Mouse (Mus musculus) midbrain, embryonic 12.5 days (tissue): ENCODE data around the gene Lcn2. TPM values are rescaled to one million over a fixed set of nuclear protein-coding genes. Genes with fewer than 3 reads are reported as not detected.
"Not testable (repeated sequence)": the region's sequence is repeated elsewhere in the genome, so short reads cannot be mapped to it uniquely, and the experiment has no call there.

Experiments used
- ATAC-seq: fragments of 200-750 bp; cut with Nextera tagmentation; 2 replicates; pipeline ENCODE4 v1.8.0; 2017; ENCODE audit warnings: low read depth, moderate TSS enrichment, moderate library complexity; ENCODE audit not compliant: low FRiP score
- H3K27ac ChIP-seq: fragments of 300-500 bp; sonication (generic); replicated peaks from 2 replicates; pipeline ENCODE4 v1.5.1; 2016; ENCODE audit warnings: mild to moderate bottlenecking
- H3K27me3 ChIP-seq: fragments of 300-500 bp; sonication (generic); 2 replicates; pipeline ENCODE4 v1.6.1; 2016; ENCODE audit warnings: mild to moderate bottlenecking
- H3K36me3 ChIP-seq: fragments of 300-500 bp; sonication (generic); 2 replicates; pipeline ENCODE4 v1.6.1; 2016
- H3K4me1 ChIP-seq: fragments of 300-500 bp; sonication (generic); 2 replicates; pipeline ENCODE4 v1.6.1; 2016
- H3K4me2 ChIP-seq: fragments of 300-500 bp; sonication (generic); replicated peaks from 2 replicates; pipeline ENCODE4 v1.6.1; 2016; ENCODE audit warnings: mild to moderate bottlenecking, moderate library complexity
- H3K4me3 ChIP-seq: fragments of 300-500 bp; sonication (generic); 2 replicates; pipeline ENCODE4 v1.5.1; 2016; ENCODE audit warnings: mild to moderate bottlenecking
- H3K9ac ChIP-seq: fragments of 300-500 bp; sonication (generic); replicated peaks from 2 replicates; pipeline ENCODE4 v1.6.1; 2016; ENCODE audit warnings: mild to moderate bottlenecking, moderate library complexity
- H3K9me3 ChIP-seq: fragments of 300-500 bp; sonication (generic); 2 replicates; pipeline ENCODE4 v1.6.1; 2016; ENCODE audit warnings: mild to moderate bottlenecking
- WGBS: fragments of 180-500 bp; shearing (Covaris S2); methylation state at CpG from one replicate; pipeline ENCODE4 v1.1.7; 2016; 5-methylcytosine and 5-hydroxymethylcytosine counted together
- polyA plus RNA-seq: library from polyadenylated mRNA; unstranded; fragments of >200 nt; fragmentation: Nextera tagmentation; extraction: Ambion mirVana; gene quantifications from 2 replicates; pipeline ENCODE4 v1.2.1, GENCODE M21; 2016

Lcn2 gene
- polyA plus RNA-seq, 1 experiment from 2014 or later = 0.60 TPM

DNA sequence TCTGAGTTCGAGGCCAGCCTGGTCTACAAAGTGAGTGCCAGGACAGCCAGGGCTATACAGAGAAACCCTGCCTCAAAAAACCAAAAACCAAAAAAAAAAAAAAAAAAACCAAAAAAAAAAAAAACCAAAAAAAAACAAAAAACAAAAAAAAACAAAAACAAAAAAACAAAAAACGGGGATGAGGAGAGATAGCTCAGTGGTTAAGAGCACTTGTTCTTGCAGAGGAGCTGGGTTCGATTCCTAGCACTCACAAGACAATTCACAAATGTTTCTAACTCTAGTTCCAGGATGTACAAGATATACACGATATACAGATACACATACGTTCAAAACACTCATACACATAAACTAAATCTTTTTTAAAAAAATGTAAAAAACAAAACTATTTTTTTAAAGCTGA lies 25.8 kb downstream of the Lcn2 start:
- Histone ChIP-seq H3K36me3 (peaks cover 23% of the 10 kb centered on the region), H3K4me1 (peaks cover 23% of the 10 kb centered on the region), H3K4me2 (peak overlapping the region; percentile 88), H3K27me3 (peaks cover 15% of the 10 kb centered on the region), H3K4me3 (peak overlapping the region; percentile 86)
- not testable (repeated sequence) for H3K27ac ChIP-seq, H3K9ac ChIP-seq, H3K9me3 ChIP-seq, ATAC-seq
- 48% methylated on average over 5 of the region's 5 CpGs for WGBS

DNA sequence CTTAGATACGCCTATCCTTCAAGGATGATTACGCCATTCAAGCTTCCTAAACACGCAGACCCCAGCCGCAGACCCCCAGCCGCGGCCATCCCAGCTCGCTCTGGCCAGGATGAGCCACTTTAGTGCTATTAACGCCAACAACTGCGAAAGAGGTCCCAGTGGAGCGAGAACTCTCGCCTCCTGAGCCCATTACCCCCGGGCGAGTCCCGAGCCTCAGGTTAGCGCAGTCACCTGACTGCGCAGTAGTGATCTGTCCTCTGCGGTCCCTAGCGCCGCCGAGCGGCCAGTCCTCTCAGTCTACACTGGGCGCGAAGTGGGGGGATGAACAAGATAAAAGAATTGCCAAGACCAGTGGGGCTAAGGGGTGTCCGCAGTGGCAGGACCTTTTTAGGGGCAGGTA lies 26.6 kb downstream of the Lcn2 start:
- ATAC-seq = no peak
- Histone ChIP-seq H3K4me2 (peak overlapping the region; percentile 61), H3K9ac (peak overlapping the region; percentile 34; the same call in 1 of the 2 replicates), H3K36me3 (peaks cover 14% of the 10 kb centered on the region), H3K4me3 (peak overlapping the region; percentile 30), H3K9me3 (no peaks in the 10 kb centered on the region), H3K27ac (no peak overlapping the region), H3K4me1 (peaks cover 23% of the 10 kb centered on the region), H3K27me3 (peaks cover 18% of the 10 kb centered on the region)
- 2% methylated on average over 24 of the region's 24 CpGs for WGBS

DNA sequence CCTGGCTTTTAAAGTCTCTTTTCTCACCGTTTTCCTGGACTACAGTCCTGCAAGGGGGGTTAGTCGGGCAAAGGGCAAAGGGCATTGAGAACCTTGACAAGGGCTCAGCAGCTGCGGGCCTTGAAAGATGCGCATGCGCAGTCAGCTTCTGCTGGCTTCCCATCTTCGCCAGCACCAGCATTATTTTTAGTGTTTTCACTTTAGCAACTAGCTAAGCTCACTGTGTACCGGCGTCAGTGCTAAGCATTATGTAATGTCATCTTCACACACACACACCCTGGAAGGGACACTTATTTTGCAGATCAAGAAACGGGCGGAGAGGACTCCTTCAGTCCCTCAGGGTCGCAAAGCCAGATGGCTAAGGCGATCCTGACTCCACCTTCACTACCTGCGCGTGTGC lies 27.3 kb downstream of the Lcn2 start:
- no peak overlapping the region for H3K27ac ChIP-seq
- peaks cover 23% of the 10 kb centered on the region for H3K4me1 ChIP-seq
- H3K4me3 ChIP-seq = peak overlapping the region; percentile 30
- peaks cover 7% of the 10 kb centered on the region for H3K36me3 ChIP-seq
- peak overlapping the region; percentile 34; the same call in 1 of the 2 replicates for H3K9ac ChIP-seq
- H3K27me3 ChIP-seq = peaks cover 18% of the 10 kb centered on the region
- no peaks in the 10 kb centered on the region for H3K9me3 ChIP-seq
- H3K4me2 ChIP-seq = peak overlapping the region; percentile 61
- 5% methylated on average over 14 of the region's 14 CpGs for WGBS
- ATAC-seq = 0 out of 2 replicates have a peak, but pooled peaks have one; percentile 6

GRCm38 (mm10) chr2:32358381-32358780 lies 29.7 kb downstream of the Lcn2 start:
- peaks cover 11% of the 10 kb centered on the region for H3K4me1 ChIP-seq
- no peaks in the 10 kb centered on the region for H3K9me3 ChIP-seq
- no peak overlapping the region for H3K4me3 ChIP-seq
- no peak overlapping the region for H3K4me2 ChIP-seq
- peaks cover 18% of the 10 kb centered on the region for H3K27me3 ChIP-seq
- no peak overlapping the region for H3K9ac ChIP-seq
- 68% methylated on average over 10 of the region's 10 CpGs for WGBS
- H3K36me3 ChIP-seq = no peaks in the 10 kb centered on the region
- no peak for ATAC-seq
- no peak overlapping the region for H3K27ac ChIP-seq

DNA sequence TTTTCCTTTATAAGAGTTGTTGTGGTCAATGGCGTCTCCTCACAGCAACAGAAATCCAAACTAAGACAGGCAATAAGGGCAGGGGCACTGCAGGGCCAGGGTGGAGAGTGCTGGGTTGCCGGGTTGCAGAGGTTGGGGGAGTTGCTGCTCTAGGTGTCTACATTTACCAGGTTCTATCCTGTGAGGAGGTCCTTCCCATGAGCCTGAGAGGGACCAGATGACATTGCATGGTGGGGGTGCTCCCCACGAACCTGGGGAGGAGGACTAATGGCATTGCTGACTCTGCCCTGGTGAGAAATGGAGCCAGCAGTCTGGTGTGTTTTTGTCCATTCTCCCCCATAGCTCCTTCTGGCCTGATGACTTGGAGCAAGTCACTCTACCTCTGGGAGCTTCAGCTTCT lies 30.3 kb downstream of the Lcn2 start:
- 77% methylated on average over 3 of the region's 3 CpGs for WGBS
- ATAC-seq = no peak
- H3K4me2 ChIP-seq = no peak overlapping the region
- no peak overlapping the region for H3K4me3 ChIP-seq
- H3K4me1 ChIP-seq = peaks cover 11% of the 10 kb centered on the region
- H3K9ac ChIP-seq = no peak overlapping the region
- H3K27me3 ChIP-seq = peaks cover 18% of the 10 kb centered on the region
- H3K9me3 ChIP-seq = no peaks in the 10 kb centered on the region
- H3K27ac ChIP-seq = no peak overlapping the region
- no peaks in the 10 kb centered on the region for H3K36me3 ChIP-seq

DNA sequence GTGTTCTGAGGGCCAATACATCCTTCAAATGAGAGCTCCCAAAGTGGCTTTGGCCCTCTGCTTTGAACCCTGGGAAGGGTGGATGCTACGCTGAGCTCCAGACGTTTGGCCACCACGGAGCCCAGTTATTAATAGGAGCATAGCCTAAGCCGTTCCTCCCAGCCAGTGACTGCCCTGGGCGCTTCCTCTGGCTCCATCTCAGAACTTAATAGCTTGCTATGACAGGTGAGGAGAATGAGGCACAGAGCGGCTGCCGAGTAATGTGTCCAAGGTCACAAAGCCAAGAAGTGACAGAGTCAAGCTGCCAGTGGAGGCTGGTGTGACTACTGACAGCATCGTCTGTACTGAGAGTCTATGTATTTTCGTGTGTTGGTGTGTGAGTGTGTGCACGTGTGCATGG lies 31.8 kb downstream of the Lcn2 start:
- Histone ChIP-seq H3K27me3 (peaks cover 21% of the 10 kb centered on the region), H3K9me3 (no peaks in the 10 kb centered on the region), H3K9ac (no peak overlapping the region), H3K4me3 (no peak overlapping the region), H3K4me1 (peaks cover 21% of the 10 kb centered on the region), H3K36me3 (no peaks in the 10 kb centered on the region), H3K4me2 (no peak overlapping the region), H3K27ac (no peak overlapping the region)
- ATAC-seq = no peak
- 87% methylated on average over 10 of the region's 10 CpGs for WGBS

- no peak for ATAC-seq
- Histone ChIP-seq H3K4me3 (no peak overlapping the region), H3K27me3 (peaks cover 33% of the 10 kb centered on the region), H3K27ac (no peak overlapping the region), H3K4me2 (no peak overlapping the region), H3K9me3 (no peaks in the 10 kb centered on the region), H3K36me3 (no peaks in the 10 kb centered on the region), H3K9ac (no peak overlapping the region), H3K4me1 (peaks cover 26% of the 10 kb centered on the region)
- WGBS = 92% methylated on average over 3 of the region's 3 CpGs
Observed at GRCm38 (mm10) chr2:32354336-32354895, 33.6 kb downstream of the Lcn2 start.

DNA sequence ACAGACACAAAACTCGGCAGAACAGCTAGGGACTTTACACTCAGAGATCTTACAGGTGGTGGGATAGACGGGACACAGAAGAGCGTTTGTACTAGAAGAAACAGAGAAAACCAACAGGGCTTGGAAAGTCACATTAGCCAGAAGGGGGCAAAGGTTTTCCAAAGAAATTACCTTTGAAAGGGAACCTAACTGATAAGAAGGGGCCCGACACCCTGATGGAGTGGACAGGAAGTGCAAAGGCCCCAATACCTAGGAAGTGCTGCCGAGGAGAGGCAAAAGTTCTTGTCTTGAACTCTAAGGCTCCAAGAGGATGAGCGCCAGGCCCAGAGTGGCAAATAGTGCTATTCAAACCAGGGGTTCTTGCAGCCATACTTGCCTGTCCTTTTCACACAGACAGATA lies 34.2 kb downstream of the Lcn2 start:
- no peaks in the 10 kb centered on the region for H3K36me3 ChIP-seq
- H3K4me3 ChIP-seq = no peak overlapping the region
- no peak overlapping the region for H3K27ac ChIP-seq
- no peaks in the 10 kb centered on the region for H3K9me3 ChIP-seq
- 76% methylated on average over 6 of the region's 6 CpGs for WGBS
- no peak overlapping the region for H3K9ac ChIP-seq
- H3K4me1 ChIP-seq = peaks cover 26% of the 10 kb centered on the region
- no peak for ATAC-seq
- H3K4me2 ChIP-seq = peak overlapping the region; percentile 78; the same call in 1 of the 2 replicates
- peaks cover 33% of the 10 kb centered on the region for H3K27me3 ChIP-seq

GRCm38 (mm10) chr2:32353007-32353542 lies 35.0 kb downstream of the Lcn2 start, which contains the start of gene Dnm1:
Dnm1 (minus strand) TSS chr2:32353338.
- Histone ChIP-seq H3K27ac (peak within 1 kb of the TSS; percentile 86), H3K9ac (peak within 1 kb of the TSS; percentile 76), H3K4me2 (peak within 1 kb of the TSS; percentile 78), H3K36me3 (no peaks in the 10 kb centered on the region), H3K9me3 (no peaks in the 10 kb centered on the region), H3K4me3 (peak within 1 kb of the TSS; percentile 54), H3K27me3 (peaks cover 38% of the 10 kb centered on the region), H3K4me1 (peaks cover 26% of the 10 kb centered on the region)
- under 1% methylated on average over 57 of the region's 63 CpGs for WGBS
- ATAC-seq = peak; percentile 74

DNA sequence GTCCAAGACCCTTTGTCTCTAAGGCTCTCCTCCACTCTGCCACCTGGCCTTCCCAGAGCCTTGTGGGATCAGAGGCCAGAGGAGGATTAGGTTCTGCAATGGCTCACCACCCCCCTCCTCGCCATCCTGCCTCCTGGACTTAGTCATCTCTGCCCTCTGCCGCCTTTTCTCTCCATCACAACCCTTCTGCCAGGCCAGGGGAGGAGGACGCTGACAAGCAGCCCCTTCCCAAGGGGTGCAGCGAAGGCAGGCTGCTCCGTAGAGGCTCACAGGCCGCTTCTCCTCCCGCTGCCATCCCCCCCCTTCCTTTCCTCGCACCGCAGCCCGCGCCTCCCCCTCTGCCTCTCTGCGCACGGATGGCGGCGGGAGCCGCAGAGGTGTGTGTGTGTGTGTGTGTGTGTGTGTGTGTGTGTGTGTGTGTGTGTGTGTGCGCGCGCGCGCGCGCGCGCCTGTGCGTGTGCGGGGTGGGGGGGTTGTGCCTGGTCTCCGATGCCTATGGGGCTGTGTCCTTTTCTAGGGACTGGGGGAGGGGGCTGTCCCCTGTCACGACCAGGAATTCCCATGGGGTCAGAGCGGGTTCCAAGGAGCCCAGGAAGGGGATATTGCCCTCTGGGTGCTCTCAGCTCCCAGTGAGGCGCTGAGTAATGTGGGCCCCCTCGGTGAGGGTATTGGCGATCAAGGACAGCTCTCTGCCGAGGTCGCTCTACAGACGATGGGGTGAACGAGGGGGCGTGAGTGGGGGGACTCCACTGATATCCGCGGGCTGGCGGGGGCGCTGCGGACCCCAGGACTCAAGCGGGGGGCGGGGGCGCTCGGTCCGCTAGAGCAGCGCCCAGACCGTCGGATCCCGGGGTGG lies 35.7 kb downstream of the Lcn2 start, which contains the start of gene Ciz1:
Gene Ciz1, plus strand, starts transcription at position 177 of the 856 bp plus-strand sequence.
- peak; percentile 53 for ATAC-seq

DNA sequence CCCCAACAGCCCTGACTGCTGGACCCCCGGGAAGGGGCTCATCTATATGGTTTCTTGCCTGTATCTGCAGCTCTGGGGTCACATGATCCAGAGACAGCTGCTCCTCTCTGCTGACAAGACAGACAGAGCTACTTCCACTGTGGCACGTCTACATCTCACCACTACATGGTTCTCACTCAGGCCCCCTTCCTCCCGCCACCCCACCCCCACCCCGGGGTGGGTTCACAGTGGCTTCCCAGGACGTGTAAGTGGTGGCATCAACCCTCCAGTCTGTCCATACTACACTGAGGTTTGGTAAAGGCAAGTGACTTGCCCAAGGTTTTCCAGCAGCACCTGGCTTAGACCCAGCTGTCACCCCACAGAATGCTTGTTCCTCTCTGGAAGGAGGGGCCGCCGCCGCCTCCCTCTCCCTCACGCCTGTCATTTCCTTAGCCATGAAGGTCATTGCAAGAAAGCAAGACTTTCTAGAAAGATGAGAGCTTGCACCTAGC lies 36.5 kb downstream of the Lcn2 start:
- no peak for ATAC-seq
- H3K9ac ChIP-seq = peak overlapping the region; percentile 76
- H3K27me3 ChIP-seq = peaks cover 31% of the 10 kb centered on the region
- WGBS = 58% methylated on average over 9 of the region's 9 CpGs
- H3K4me1 ChIP-seq = peaks cover 26% of the 10 kb centered on the region
- no peaks in the 10 kb centered on the region for H3K9me3 ChIP-seq
- peak overlapping the region; percentile 78 for H3K4me2 ChIP-seq
- no peaks in the 10 kb centered on the region for H3K36me3 ChIP-seq
- peak overlapping the region; percentile 86 for H3K27ac ChIP-seq
- peak overlapping the region; percentile 54 for H3K4me3 ChIP-seq

More for the DNA sequence above, 35.7 kb downstream of the Lcn2 start, which contains the start of gene Ciz1:
- H3K9ac ChIP-seq = peak within 1 kb of the TSS; percentile 76
- WGBS = 2% methylated on average over 34 of the region's 52 CpGs
- H3K27me3 ChIP-seq = peaks cover 35% of the 10 kb centered on the region
- no peaks in the 10 kb centered on the region for H3K9me3 ChIP-seq
- peak within 1 kb of the TSS; percentile 54 for H3K4me3 ChIP-seq
- peak within 1 kb of the TSS; percentile 86 for H3K27ac ChIP-seq
- no peaks in the 10 kb centered on the region for H3K36me3 ChIP-seq
- peaks cover 26% of the 10 kb centered on the region for H3K4me1 ChIP-seq
- H3K4me2 ChIP-seq = peak within 1 kb of the TSS; percentile 78
